ENCODE assay signal across 14 mouse cellular contexts in the genomic region with DNA sequence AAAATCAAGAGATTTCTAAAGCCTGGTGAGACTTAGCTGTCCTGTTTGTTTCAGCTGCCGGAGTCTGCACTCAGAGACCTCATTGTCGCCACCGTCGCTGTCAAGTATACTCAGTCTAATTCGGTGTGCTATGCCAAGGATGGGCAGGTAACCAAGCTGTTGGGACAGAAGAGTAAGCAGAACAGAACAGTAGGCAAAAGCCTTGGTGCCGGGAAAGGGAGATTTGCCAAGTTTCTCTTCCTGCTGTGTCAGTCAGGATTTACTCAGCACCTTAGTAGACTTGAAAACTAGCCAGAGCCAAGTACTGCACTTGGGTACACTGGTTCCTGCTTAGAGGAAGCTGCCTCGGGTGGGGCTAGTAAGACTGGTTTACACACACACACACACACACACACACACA. TPM values are rescaled to one million over a fixed set of nuclear protein-coding genes. Genes with fewer than 3 reads are reported as not detected.
A peak's percentile ranks its signal among the peaks of the same experiment; 100 is the strongest.
DNase-seq lines count a peak whose midpoint lies in the region; ATAC-seq and TF ChIP-seq lines count a peak whose summit lies in the region.
"Had no signal": no experiment of that assay in that cellular context is flagged by ENCODE, and none has a peak within 500 bp of the region (broad histone marks: within the 10 kb centered on the region; RNA-seq: fewer than 3 reads in every experiment).

No protein-coding gene starts in this region.

- no peak overlapping the region for H3K4me3 ChIP-seq in hindbrain, postnatal 0 days (ENCODE audit: low read length)
- H3K4me3 ChIP-seq in hindbrain, embryonic 10.5 days = no peak overlapping the region
- H3K4me3 ChIP-seq: embryonic facial prominence, embryonic 12.5 days; midbrain, embryonic 12.5 days; neural tube, embryonic 13.5 days had no signal

- peak; percentile 43 for DNase-seq in hindbrain, postnatal 0 days (ENCODE audit: low spot score)
- DNase-seq in hindbrain, embryonic 10.5 days (ENCODE audit: low spot score) = no peak
- DNase-seq in adrenal gland, postnatal 14 days = peak; percentile 16
- DNase-seq in cerebellum, adult 11-12 months = peak; percentile 69
- DNase-seq in lung, adult 18-20 months = peak; percentile 54 to 72
- no peak for DNase-seq in spleen, adult 18-20 months
- no peak for DNase-seq in testis, postnatal 10 days (ENCODE audit: low spot score)
- DNase-seq: gastrocnemius, postnatal 36 days; kidney, postnatal 14 days; thymus, postnatal 36 days had no signal

- H3K27me3 ChIP-seq in hindbrain, postnatal 0 days (ENCODE audit: insufficient read depth, low read length) = no peaks in the 10 kb centered on the region
- no peaks in the 10 kb centered on the region for H3K27me3 ChIP-seq in hindbrain, embryonic 10.5 days (ENCODE audit: insufficient read depth, poor library complexity, severe bottlenecking)
- H3K27me3 ChIP-seq: embryonic facial prominence, embryonic 12.5 days; midbrain, embryonic 12.5 days; neural tube, embryonic 13.5 days had no signal

- H3K4me2 ChIP-seq in hindbrain, postnatal 0 days (ENCODE audit: low read depth, low read length) = no peak overlapping the region
- H3K4me2 ChIP-seq: embryonic facial prominence, embryonic 12.5 days; midbrain, embryonic 12.5 days; neural tube, embryonic 13.5 days had no signal

- H3K27ac ChIP-seq in hindbrain, postnatal 0 days = no peak overlapping the region
- H3K27ac ChIP-seq in hindbrain, embryonic 10.5 days = no peak overlapping the region
- H3K27ac ChIP-seq: embryonic facial prominence, embryonic 12.5 days; midbrain, embryonic 12.5 days; neural tube, embryonic 13.5 days had no signal

- WGBS in hindbrain, postnatal 0 days = 57% methylated on average over 7 of the region's 7 CpGs
- WGBS in hindbrain, embryonic 10.5 days = 93% methylated on average over 7 of the region's 7 CpGs

- no peaks in the 10 kb centered on the region for H3K9me3 ChIP-seq in hindbrain, postnatal 0 days (ENCODE audit: low read length)
- H3K9me3 ChIP-seq in hindbrain, embryonic 10.5 days = no peaks in the 10 kb centered on the region
- H3K9me3 ChIP-seq: embryonic facial prominence, embryonic 12.5 days; midbrain, embryonic 12.5 days; neural tube, embryonic 13.5 days had no signal

- H3K4me1 ChIP-seq in hindbrain, postnatal 0 days (ENCODE audit: insufficient read depth, low read length) = no peaks in the 10 kb centered on the region
- no peaks in the 10 kb centered on the region for H3K4me1 ChIP-seq in hindbrain, embryonic 10.5 days (replicated peaks)
- H3K4me1 ChIP-seq: embryonic facial prominence, embryonic 12.5 days; midbrain, embryonic 12.5 days; neural tube, embryonic 13.5 days had no signal

- no peak for TF ChIP-seq CTCF in hindbrain, postnatal 0 days (IDR thresholded peaks at IDR 0.05; ENCODE audit: low read depth)

- ATAC-seq in hindbrain, postnatal 0 days = peak; percentile 35; the same call in 1 of the 2 replicates
- ATAC-seq: forebrain, embryonic 16.5 days had no signal

- no peak overlapping the region for H3K9ac ChIP-seq in hindbrain, postnatal 0 days (replicated peaks; ENCODE audit: low read length)
- H3K9ac ChIP-seq: embryonic facial prominence, embryonic 12.5 days; midbrain, embryonic 12.5 days; neural tube, embryonic 13.5 days had no signal

- H3K36me3 ChIP-seq in hindbrain, postnatal 0 days (ENCODE audit: insufficient read depth, low read length) = peaks cover 49% of the 10 kb centered on the region; the same call in 1 of the 2 replicates
- H3K36me3 ChIP-seq in hindbrain, embryonic 10.5 days = peaks cover 90% of the 10 kb centered on the region

RNA-seq across cellular contexts. Expression of a gene that starts 19.0 kb away (rescaled TPM):
- 41.5 and 57.8 TPM in 2 replicates for total RNA-seq in hindbrain, postnatal 0 days (2014; rRNA removed)
- polyA plus RNA-seq in hindbrain, postnatal 0 days (2015; fragmentation: Nextera tagmentation; extraction: Ambion mirVana) = 32.3 and 34.6 TPM in 2 replicates
- 46.0 and 63.4 TPM in 2 replicates for polyA plus RNA-seq in hindbrain, embryonic 10.5 days (2016; fragmentation: Nextera tagmentation; extraction: Ambion mirVana)
- 49.2 and 51.4 TPM in 2 replicates for total RNA-seq in adrenal gland, postnatal 14 days (2021)

Comparison
In these comparisons a context has a peak if more than half of its experiments do, and no peak if none do; other contexts are left out.
1. DNase-seq: peak in hindbrain, postnatal 0 days (single experiment), adrenal gland, postnatal 14 days (single experiment), cerebellum, adult 11-12 months (single experiment) and lung, adult 18-20 months (2 of 2); none in hindbrain, embryonic 10.5 days (single experiment), spleen, adult 18-20 months (0 of 2) and testis, postnatal 10 days (single experiment).